Mouse (Mus musculus) heart, adult 2 months (tissue): ENCODE results near the gene Unc45a.

Source experiments
- CTCF ChIP-seq: fragments of 200-600 bp; IDR thresholded peaks from 2 replicates; pipeline ENCODE4 v1.8.1; 2022; ENCODE audit warnings: antibody characterized with exemption, mild to moderate bottlenecking, moderate library complexity
- EP300 ChIP-seq: fragments of 200-500 bp; IDR thresholded peaks from 2 replicates; pipeline ENCODE4 v1.6.1; 2011; ENCODE audit warnings: low read depth, low read length, control low read depth; ENCODE audit not compliant: insufficient read depth
- POLR2A ChIP-seq: fragments of 200-500 bp; IDR thresholded peaks from 2 replicates; pipeline ENCODE4 v1.6.1; 2011; ENCODE audit warnings: mild to moderate bottlenecking, low read depth, low read length, control low read depth; ENCODE audit not compliant: insufficient read depth

- TF ChIP-seq EP300 (no peak), CTCF (no peak), POLR2A (no peak)
These were observed 19.6 kb upstream of the Unc45a start for GRCm38 (mm10) chr7:80360435-80360834.
